Mouse (Mus musculus) hindbrain, embryonic 16.5 days (tissue): Measurements from ENCODE around the gene Trim12a. TPM values are rescaled to one million over a fixed set of nuclear protein-coding genes. Genes with fewer than 3 reads are reported as not detected.
"Not testable (repeated sequence)": the region's sequence is repeated elsewhere in the genome, so short reads cannot be mapped to it uniquely, and the experiment has no call there.

Experiments used
- ATAC-seq: fragments of 200-750 bp; cut with Nextera tagmentation; 2 replicates; pipeline ENCODE4 v1.8.0; 2017; ENCODE audit warnings: moderate TSS enrichment, moderate library complexity
- H3K27ac ChIP-seq: fragments of 300-500 bp; sonication (generic); 2 replicates; pipeline ENCODE4 v1.5.1; 2014; ENCODE audit warnings: low read depth, mild to moderate bottlenecking, control low read depth, low read length, moderate library complexity
- H3K27me3 ChIP-seq: fragments of 300-500 bp; sonication (generic); replicated peaks from 2 replicates; pipeline ENCODE4 v1.6.1; 2014; ENCODE audit warnings: low read length; ENCODE audit not compliant: control insufficient read depth, insufficient read depth
- H3K36me3 ChIP-seq: fragments of 300-500 bp; sonication (generic); 2 replicates; pipeline ENCODE4 v1.6.1; 2014; ENCODE audit warnings: mild to moderate bottlenecking, low read length, moderate library complexity, mixed read lengths; ENCODE audit not compliant: control insufficient read depth, insufficient read depth
- H3K4me1 ChIP-seq: fragments of 300-500 bp; sonication (generic); 2 replicates; pipeline ENCODE4 v1.6.1; 2014; ENCODE audit warnings: low read depth, low read length; ENCODE audit not compliant: control insufficient read depth, insufficient read depth
- H3K4me2 ChIP-seq: fragments of 300-500 bp; sonication (generic); 2 replicates; pipeline ENCODE4 v1.6.1; 2014; ENCODE audit warnings: mild to moderate bottlenecking, low read length, control low read depth, moderate library complexity
- H3K4me3 ChIP-seq: fragments of 300-500 bp; sonication (generic); 2 replicates; pipeline ENCODE4 v1.5.1; 2014; ENCODE audit warnings: mild to moderate bottlenecking, low read length, control low read depth, moderate library complexity
- H3K9ac ChIP-seq: fragments of 300-500 bp; sonication (generic); 2 replicates; pipeline ENCODE4 v1.6.1; 2014; ENCODE audit warnings: low read depth, mild to moderate bottlenecking, control low read depth, low read length, moderate library complexity
- H3K9me3 ChIP-seq: fragments of 300-500 bp; sonication (generic); 2 replicates; pipeline ENCODE4 v1.6.1; 2014; ENCODE audit warnings: mild to moderate bottlenecking, low read length, moderate library complexity; ENCODE audit not compliant: control insufficient read depth
- WGBS: fragments of 180-500 bp; shearing (Covaris S2); extraction: QIAGEN DNeasy Blood & Tissue Kit; methylation state at CpG from one replicate; pipeline ENCODE4 v1.1.7; 2014; 5-methylcytosine and 5-hydroxymethylcytosine counted together
- polyA plus RNA-seq: library from polyadenylated mRNA; unstranded; fragments of >200 nt; fragmentation: Nextera tagmentation; extraction: Ambion mirVana; gene quantifications from 2 replicates; pipeline ENCODE4 v1.2.1, GENCODE M21; 2015

Gene Trim12a
- 1.7 and 2.1 TPM in 2 replicates for polyA plus RNA-seq

DNA sequence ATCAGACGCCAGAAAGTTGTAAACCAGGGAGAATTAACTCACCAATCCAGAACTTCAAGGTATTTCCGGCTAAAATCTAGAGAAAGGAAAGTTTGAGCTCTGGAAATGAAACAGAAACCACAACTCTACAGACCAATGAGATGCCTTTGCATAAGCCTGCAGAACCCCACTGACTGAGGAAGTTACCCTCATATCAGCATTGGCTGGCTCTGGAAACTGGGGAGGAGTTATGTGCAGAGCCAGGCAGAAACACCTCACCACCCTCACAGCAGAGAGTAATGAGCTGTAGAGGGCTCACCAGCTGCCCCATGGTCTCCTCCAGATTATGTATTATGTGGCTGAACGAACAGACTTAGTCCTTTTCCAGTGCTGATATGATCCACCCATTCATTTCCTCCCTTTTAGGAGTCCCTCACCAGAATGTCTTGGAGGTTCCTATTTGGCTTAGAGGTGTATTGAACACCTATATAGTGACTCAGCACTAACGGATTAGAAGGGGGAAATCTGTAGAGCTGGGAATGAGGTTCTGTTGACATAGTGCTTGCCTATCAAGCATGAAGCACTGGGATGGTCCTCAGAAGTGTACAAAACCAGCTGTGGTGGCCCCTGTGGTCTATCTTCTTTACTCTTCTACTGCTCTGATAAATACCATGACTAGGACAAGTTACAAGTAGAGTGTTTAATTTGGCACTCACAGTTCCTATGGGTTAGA is at the start of gene Trim12a:
Gene Trim12a (minus strand): TSS at position 98 of the 712 bp plus-strand sequence.
- Histone ChIP-seq H3K4me2 (peak within 1 kb of the TSS; percentile 42), H3K4me3 (peak within 1 kb of the TSS; percentile 31)
- not testable (repeated sequence) for H3K9me3 ChIP-seq, H3K27me3 ChIP-seq, H3K9ac ChIP-seq, H3K27ac ChIP-seq, H3K36me3 ChIP-seq, H3K4me1 ChIP-seq
- WGBS, result 34% methylated on average over 4 of the region's 4 CpGs
- 0 out of 2 replicates have a peak, but pooled peaks have one; percentile 56 for ATAC-seq

DNA sequence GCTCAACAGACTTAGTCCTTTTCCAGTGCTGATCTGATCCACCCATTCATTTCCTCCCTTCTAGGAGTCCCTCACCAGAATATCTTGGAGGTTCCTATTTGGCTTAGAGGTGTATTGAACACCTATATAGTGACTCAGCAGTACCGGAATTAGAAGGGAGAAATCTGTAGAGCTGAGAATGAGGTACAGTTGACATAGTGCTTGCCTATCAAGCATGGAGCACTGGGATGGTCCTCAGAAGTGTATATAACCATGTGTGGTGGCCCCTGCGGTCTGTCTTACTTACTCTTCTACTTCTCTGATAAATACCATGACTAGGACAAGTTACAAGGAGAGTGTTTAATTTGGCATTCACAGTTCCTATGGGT is 38.3 kb upstream of the Trim12a start:
- no peak overlapping the region for H3K4me3 ChIP-seq
- H3K9ac ChIP-seq, result no peak overlapping the region
- WGBS, result 75% methylated on average over 2 of the region's 2 CpGs
- no peaks in the 10 kb centered on the region for H3K36me3 ChIP-seq
- no peaks in the 10 kb centered on the region for H3K9me3 ChIP-seq
- no peaks in the 10 kb centered on the region for H3K27me3 ChIP-seq
- H3K27ac ChIP-seq, result no peak overlapping the region
- ATAC-seq, result peak; percentile 42; the same call in 1 of the 2 replicates
- no peak overlapping the region; the same call in 1 of the 2 replicates for H3K4me2 ChIP-seq
- no peaks in the 10 kb centered on the region for H3K4me1 ChIP-seq

DNA sequence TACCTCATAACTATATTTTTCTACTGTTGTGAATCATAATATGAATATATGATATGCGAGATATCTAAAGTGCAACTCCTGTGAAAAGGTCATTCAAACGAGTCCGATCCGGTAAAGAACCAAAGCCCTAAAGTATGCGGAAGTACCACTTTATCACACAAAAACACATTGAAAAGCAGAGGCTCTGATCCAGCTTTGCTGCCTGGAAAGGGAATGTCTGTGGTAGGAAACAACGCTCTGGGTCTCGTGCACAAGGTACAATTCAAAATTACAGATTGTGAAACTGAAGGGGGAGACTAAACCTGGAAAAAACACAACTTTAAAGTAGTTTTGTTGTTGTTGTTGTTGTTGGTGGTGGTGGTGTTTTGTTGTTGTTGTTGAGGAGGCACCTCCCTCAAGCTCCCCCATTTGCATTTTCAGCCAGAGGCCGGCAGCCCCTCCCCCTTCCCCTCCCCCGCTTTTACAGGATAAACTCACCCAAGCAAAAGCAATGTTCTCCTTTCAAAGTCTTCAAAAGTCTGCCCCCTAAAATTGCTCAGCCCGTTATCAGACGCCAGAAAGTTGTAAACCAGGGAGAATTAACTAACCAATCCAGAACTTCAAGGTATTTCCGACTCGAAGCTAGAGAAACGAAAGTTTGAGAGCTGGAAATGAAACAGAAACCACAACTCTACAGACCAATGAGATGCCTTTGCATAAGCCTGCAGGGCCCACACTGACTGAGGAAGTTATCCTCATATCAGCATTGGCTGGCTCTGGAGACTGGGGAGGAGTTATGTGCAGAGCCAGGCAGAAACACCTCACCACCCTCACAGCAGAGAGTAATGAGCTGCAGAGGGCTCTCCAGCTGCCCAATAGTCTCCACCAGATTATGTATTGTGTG is 37.7 kb upstream of the Trim12a start, which contains the start of gene Trim12c:
Gene Trim12c (minus strand): TSS at position 646 of the 883 bp plus-strand sequence.
- no peak within 1 kb of the TSS for H3K9ac ChIP-seq
- no peaks in the 10 kb centered on the region for H3K27me3 ChIP-seq
- no peaks in the 10 kb centered on the region for H3K36me3 ChIP-seq
- H3K4me3 ChIP-seq, result peak within 1 kb of the TSS; percentile 35
- WGBS, result 11% methylated on average over 14 of the region's 14 CpGs
- H3K9me3 ChIP-seq, result no peaks in the 10 kb centered on the region
- no peaks in the 10 kb centered on the region for H3K4me1 ChIP-seq
- ATAC-seq, result peak; percentile 98
- H3K4me2 ChIP-seq, result peak within 1 kb of the TSS; percentile 47
- no peak within 1 kb of the TSS for H3K27ac ChIP-seq

DNA sequence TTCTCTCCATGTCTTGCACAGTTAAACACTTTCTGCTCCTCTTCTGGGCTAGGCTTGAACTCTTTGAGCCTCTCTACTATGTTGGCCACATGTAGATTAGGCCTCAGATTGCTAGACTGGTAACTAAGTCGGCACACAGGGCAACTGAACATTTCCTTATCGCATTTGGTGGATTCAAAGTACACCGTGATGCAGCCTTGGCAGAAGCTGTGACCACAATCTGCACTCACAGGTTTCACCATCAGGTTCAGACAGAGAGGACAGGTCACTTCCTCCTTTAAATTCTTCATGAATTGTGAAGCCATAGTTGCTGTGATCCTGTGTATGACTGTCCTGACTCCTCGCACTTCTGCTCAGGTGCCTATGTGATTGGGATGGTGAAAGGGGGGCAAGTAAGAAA is 32.8 kb upstream of the Trim12a start:
- H3K27me3 ChIP-seq, ATAC-seq, H3K9ac ChIP-seq, H3K4me2 ChIP-seq, H3K27ac ChIP-seq, H3K4me1 ChIP-seq, H3K9me3 ChIP-seq, H3K4me3 ChIP-seq, H3K36me3 ChIP-seq: not testable (repeated sequence)
- 97% methylated on average over 4 of the region's 4 CpGs for WGBS

DNA sequence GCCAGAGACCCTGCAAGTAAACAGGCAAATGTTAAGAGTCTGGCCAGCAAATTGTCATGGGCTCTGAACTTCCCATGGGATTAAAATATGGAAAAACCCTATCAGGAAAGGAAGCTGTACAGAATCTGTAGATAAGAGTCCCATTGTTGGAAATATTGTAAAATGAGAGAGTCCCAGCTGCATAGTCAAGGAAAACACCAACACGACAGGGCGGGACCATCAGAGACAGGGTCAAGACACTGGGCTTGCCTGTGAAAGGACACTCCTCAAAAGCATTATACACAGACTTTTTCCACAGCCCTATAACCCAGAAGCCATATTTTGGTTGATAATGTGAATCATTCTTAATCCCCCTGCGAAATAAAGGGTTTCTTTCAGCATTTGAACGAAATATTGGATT is 25.5 kb upstream of the Trim12a start:
- not testable (repeated sequence) for H3K9ac ChIP-seq, ATAC-seq, H3K4me2 ChIP-seq, H3K4me1 ChIP-seq, H3K27me3 ChIP-seq, H3K36me3 ChIP-seq, H3K4me3 ChIP-seq, H3K27ac ChIP-seq, H3K9me3 ChIP-seq
- WGBS, result 77% methylated on average over 2 of the region's 4 CpGs

DNA sequence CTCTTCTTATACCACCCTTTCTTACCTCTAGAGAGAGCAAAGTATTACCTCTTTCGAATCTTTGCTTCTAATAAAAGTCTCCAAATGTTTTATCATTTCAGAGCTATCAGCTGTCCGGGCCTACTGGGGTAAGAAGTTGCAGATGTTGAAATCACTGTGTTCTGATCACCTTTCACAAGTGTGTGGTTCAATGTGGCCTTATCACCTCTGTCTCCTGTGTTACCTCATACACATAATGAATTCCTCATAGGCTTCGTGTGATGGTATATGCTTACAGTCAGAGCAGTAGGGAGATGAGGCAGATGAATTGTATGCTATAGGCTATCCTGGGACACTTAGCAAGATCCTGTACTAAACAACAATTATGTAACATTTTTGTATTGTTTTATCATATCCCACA is 20.3 kb upstream of the Trim12a start:
- not testable (repeated sequence) for H3K4me2 ChIP-seq, ATAC-seq, H3K36me3 ChIP-seq, H3K4me1 ChIP-seq, H3K9me3 ChIP-seq, H3K27me3 ChIP-seq, H3K9ac ChIP-seq, H3K4me3 ChIP-seq, H3K27ac ChIP-seq
- WGBS, result 92% methylated on average over 3 of the region's 3 CpGs

DNA sequence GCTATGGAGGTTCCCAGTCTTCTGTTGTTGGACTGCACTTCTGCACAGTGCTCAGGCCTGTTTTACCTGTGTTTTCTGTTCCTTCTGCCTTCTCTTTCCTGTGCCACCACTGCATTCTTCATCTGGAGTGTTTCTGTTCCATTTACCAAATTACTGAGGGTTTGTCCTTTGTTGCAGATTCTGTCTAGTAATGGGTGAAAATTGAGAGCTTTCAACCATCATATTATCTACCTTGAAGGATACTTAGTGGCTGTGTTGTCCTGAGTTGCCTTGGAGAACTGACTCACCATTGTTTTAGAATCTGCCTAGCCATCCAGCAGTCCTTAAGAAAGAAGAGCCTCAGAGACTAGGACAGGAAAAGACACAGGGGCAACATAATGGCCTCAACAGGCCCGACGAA is 13.9 kb upstream of the Trim12a start, which contains the start of gene Trim34b:
Gene Trim34b (plus strand): TSS at position 301 of the 400 bp plus-strand sequence.
- not testable (repeated sequence) for ATAC-seq, H3K36me3 ChIP-seq, H3K4me3 ChIP-seq, H3K9ac ChIP-seq, H3K27ac ChIP-seq, H3K4me2 ChIP-seq, H3K4me1 ChIP-seq, H3K9me3 ChIP-seq, H3K27me3 ChIP-seq
- WGBS, result 90% methylated on average over 2 of the region's 2 CpGs

DNA sequence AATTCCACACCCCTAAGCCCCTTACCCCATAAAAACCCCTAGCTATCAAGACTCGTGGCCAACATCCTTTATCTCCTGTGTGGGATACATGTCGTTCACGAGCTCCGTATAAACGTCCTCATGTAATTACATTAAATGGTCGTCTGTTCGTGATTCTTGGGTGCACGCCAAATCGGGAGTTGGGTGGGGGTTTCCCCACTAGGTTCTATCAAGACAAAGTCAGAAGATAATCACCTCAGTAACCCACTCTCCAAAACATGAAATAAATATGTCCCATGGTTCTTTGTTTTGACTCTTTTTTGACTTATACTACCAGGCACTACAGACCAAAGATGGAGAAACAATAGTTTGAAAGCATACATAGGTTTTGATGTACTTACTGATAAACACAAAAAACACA is 6.8 kb upstream of the Trim12a start:
- 85% methylated on average over 9 of the region's 9 CpGs for WGBS
- no peaks in the 10 kb centered on the region for H3K27me3 ChIP-seq
- no peak overlapping the region for H3K27ac ChIP-seq
- no peaks in the 10 kb centered on the region for H3K36me3 ChIP-seq
- no peak overlapping the region for H3K9ac ChIP-seq
- H3K9me3 ChIP-seq, result no peaks in the 10 kb centered on the region
- ATAC-seq, result no peak
- no peak overlapping the region for H3K4me2 ChIP-seq
- H3K4me1 ChIP-seq, result no peaks in the 10 kb centered on the region
- H3K4me3 ChIP-seq, result no peak overlapping the region

DNA sequence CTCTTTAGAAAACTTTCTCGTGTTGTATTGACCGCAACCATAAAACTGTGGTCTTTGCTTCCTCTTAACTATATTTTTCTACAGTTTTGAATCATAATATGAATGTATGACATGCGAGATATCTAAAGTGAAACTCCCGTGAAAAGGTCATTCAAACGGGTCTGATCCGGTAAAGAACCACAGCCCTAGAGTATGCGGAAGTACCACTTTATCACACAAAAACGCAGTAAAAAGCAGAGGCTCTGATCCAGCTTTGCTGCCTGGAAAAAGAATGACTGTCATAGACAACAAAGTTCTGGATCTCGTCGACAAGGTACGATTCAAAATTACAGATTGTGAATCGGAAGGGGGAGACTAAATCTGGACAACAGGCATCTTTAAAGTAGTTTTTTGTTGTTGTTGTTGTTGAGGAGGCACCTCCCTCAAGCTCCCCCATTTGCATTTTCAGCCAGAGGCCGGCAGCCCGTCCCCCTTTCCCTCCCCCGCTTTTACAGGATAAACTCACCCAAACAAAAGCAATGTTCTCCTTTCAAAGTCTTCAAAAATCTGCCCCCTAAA is 391 bp downstream of the Trim12a start:
- Histone ChIP-seq H3K36me3 (no peaks in the 10 kb centered on the region), H3K4me3 (peak overlapping the region; percentile 31), H3K9me3 (no peaks in the 10 kb centered on the region), H3K9ac (no peak overlapping the region), H3K4me2 (peak overlapping the region; percentile 42), H3K27ac (no peak overlapping the region), H3K27me3 (no peaks in the 10 kb centered on the region), H3K4me1 (no peaks in the 10 kb centered on the region)
- WGBS, result 15% methylated on average over 15 of the region's 15 CpGs
- ATAC-seq, result no peak
